Mouse (Mus musculus): ENCODE measurements around the gene Pde10a. TPM values are rescaled to one million over a fixed set of nuclear protein-coding genes. Genes with fewer than 3 reads are reported as not detected.
A peak's percentile ranks its signal among the peaks of the same experiment; 100 is the strongest.
"Not testable (repeated sequence)": the region's sequence is repeated elsewhere in the genome, so short reads cannot be mapped to it uniquely, and the experiment has no call there.

Pde10a gene
- total RNA-seq, 1 experiment from 2014 or later, result 16.1 TPM

DNA sequence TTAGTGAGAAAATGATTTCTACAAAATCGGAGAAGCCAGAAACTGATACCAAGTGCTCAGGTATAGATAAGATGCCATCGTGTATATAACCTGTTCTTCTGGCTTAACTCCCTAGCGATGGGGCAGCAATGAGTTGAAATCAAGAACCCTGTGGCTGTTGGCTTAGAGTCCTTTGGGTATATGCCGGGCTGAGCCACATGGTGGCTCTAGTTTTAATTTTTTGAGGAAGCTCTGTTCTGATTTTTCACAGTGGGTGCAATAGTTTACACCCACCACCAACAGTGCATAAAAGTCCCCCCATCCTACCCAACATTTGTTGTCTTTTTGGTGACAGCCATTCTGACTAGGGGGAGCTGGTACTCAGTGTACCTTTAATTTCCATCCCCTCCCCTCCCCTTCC lies 112.0 kb downstream of the Pde10a start:
- no peak for ATAC-seq (replicated peaks; ENCODE audit: low read depth, poor library complexity, severe bottlenecking)

DNA sequence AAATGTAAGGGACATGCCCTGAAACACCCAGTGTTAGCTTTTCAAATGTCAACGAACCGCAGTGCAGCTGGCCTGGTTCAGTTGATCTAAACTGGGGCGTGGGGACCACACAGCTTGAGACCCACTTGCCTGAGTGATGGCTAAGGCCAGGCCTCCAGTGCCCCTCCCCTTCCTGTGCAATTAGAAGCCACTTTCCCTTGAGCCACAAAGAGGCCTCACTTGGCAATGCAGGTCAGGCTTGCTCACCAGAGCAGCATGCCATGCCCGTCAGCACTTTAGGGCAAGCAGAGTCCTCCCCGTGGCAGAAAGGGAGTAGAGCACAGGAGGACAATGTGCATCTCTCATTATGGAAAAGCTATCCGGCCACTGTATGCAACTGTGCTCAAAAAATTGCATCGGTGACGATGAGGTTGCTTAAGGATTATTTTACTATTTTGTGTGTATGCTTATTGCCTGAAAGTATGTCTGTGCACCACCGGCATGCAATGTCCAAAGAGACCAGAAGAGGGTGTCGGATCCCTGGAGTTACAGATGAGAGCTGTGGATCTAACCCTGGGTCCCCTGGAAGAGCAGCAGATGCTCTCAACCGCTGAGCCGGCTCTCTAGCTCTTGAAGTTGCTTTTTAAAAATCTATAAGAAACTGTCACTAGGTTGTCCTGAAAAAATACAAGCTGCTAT lies 114.7 kb downstream of the Pde10a start:
- ATAC-seq (replicated peaks; ENCODE audit: low read depth, poor library complexity, severe bottlenecking), result no peak

DNA sequence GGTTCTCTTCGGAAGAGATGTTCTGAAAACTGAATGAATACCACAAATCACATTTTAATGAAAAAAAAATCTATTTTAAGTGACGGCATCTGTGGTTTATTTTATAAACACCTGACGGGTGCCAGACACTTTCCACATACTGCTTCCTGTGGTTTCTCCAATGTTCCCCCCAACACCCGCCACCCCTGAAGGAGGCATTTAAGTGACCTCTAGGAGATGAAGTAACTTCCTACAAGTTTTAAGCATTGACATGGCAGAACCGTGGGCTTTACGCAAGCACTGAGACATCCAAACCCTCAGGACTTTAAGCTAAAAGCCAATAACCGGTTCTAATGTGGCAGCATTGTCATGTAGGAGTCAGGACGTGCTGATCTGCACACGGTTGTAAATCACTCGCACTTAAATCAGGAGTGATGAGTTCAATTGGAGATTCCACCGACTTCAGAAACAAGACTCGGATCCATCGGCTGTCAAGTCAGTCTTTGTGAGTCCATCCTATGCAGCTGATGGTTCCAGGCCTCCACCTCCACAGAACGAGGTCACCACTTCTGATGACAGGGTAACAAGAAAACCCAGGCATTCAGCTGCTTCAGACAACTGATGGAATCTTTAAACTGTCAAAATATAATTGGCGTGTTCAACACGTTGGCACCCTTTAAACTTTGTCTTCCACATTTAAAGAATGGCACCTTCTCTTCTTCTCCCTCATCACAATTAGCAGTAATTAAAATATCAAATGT lies 115.7 kb downstream of the Pde10a start:
- peak; percentile 68 for ATAC-seq (replicated peaks; ENCODE audit: low read depth, poor library complexity, severe bottlenecking)

DNA sequence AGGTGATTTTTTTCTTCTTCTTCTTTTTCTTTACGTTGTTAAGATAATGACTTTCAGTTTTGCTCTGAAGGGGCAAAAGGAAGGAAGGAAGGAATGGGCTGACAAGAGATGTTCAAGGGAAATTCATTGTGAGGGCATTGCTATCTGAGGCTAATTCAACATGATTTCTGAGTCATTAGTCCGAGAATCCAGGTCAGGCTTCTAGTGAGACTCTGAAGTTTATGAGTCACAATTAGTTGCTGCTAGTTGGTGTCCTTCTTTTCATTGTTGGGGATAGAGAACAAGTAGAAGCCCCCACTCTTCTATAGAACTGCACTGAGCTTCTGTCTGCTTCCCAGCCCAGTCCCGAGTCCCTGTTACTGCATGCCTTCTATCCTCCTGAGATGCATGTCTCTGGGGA lies 116.3 kb downstream of the Pde10a start:
- no peak for ATAC-seq (replicated peaks; ENCODE audit: low read depth, poor library complexity, severe bottlenecking)

DNA sequence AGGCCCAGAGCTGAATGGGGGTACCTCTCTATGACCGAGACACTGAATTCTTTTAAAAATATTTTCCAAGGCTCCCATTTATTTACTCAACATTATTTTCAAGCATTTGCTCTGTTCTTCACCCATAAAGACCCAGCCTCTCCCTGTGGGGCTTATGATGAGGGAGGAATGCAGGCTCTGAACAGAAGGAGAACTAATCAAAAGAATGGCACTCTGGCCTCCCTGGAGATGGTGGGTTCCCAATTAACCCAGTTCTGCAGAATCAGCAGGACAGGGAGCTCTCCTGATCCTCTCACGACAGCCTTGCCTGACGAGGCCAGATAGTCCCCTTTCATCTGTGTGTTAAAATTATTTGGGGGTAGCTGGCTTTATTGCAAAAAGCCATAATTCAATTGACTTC lies 117.2 kb downstream of the Pde10a start:
- no peak for ATAC-seq (replicated peaks; ENCODE audit: low read depth, poor library complexity, severe bottlenecking)

DNA sequence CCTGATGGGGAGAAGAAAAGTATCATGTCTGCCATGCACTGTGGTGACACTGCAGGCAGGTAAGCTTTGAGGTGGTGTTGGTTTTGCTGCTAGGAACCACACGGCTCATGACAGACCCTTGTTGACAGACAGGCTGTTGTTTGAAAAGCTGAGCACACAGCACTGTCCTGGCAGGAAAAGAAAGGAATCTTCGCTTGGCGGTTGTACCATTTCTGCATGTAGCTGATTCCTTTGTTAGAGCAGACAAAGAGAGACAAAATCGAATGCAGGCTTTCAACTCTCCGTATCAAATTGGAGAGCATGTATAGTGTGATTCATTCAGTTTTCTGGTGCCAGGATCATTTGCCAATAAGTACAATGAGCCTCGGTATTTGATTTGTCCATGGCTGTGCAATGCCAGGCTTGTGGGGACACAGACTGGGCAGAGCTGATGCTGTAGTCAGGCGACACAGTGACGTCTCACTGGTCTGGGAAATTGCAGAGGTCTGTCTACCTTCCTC lies 122.2 kb downstream of the Pde10a start:
- no peak for ATAC-seq (replicated peaks; ENCODE audit: low read depth, poor library complexity, severe bottlenecking)

DNA sequence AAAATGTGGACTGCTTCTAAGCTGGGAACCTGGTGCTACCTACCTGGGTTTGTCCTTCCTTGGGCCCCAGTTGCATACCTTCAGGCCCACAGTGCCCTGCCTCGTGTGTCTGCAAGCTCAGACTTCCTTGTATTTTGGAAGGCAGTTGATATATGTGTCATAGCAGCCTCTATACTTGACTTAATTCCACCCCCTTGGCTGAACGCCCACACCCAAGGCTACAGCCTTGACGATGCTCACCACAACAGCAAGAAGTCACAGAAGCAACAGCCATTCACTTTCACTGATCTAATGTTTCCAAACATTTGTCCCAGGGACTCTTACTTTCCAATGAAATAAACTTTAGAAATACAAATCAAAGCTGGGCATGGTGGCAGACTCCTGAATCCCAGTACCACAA lies 123.1 kb downstream of the Pde10a start:
- ATAC-seq (replicated peaks; ENCODE audit: low read depth, poor library complexity, severe bottlenecking), result no peak

DNA sequence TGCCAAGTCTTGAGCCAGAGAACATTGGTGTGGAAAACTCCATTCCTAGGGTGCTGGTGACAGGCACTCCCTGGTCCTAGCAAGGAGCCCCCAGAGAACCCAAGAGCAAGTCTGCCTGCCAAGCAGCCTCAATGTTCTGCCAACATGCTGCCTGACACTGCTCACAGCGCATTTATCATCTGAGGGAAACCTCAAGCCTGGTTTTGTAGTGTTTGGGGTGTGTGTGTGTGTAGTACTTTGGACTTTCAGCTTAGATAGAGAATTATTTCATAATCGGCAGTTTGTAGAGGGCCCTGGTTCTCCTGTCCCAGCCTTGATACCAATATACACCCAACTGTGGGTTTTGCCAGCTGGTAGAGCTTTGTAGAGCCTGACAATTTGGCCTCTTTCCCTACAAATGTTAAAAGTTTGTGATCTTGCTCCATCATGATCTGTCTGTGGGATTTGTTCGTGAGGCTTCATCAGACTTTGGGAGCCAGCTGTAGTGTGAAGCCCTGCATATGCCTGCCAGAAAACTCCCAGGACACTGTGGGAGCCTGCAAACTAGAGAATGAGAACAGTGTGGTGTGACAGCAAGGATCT lies 127.6 kb downstream of the Pde10a start:
- no peak for ATAC-seq (replicated peaks; ENCODE audit: low read depth, poor library complexity, severe bottlenecking)

DNA sequence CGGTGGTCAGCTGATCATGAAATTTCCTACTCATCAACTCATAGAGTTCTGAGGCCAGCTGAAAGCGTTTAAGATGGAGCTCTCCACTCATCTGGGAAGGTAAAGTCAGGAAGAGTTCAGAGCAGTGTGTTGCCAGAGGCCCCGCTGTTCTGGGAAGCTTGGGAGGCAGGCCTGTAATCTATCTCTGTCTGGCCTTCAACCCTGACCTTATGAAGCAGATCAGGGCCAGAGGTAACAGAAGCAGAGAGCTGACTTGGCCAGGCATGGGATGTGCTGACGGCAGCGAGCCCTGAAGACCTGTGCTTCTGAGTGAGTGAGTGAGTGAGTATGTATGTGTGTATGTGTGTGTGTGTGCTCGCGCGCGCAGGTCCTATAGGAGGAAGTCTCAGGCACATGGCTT lies 132.5 kb downstream of the Pde10a start:
- no peak for ATAC-seq (replicated peaks; ENCODE audit: low read depth, poor library complexity, severe bottlenecking)

DNA sequence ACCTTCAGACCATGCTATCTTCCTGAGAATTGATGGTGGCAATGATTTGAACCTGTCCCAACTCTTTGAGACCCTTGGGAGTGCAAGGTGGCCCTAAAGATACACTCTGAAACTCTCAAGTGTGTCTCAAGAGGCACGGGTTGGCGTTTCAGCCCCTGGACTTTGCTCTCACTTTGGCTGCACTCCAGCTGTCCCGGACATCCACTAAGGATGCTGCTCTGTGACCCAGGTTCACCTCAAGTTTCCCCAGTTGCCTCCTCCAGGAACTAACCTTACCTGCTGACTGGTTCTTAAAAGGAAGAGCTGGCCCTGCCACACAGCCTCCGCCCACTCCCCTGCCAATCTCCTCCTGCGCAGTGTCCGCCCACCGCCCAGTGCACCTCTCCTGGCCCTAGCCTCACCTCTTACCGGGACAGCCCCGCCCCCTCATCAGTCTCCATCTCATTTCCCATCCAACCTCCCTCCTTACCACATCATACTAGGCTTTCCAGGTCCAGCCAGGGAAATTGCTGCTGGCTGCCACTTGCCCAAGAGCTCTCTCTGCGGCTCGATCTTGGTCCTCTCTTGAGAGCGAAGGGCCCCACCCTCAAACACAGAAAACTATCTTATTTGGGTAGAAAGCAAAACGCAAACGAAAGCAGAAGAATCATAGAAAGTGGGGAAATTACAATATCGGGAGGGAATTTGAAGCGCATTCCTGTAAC lies 133.7 kb downstream of the Pde10a start:
- no peak for ATAC-seq (replicated peaks; ENCODE audit: low read depth, poor library complexity, severe bottlenecking)

DNA sequence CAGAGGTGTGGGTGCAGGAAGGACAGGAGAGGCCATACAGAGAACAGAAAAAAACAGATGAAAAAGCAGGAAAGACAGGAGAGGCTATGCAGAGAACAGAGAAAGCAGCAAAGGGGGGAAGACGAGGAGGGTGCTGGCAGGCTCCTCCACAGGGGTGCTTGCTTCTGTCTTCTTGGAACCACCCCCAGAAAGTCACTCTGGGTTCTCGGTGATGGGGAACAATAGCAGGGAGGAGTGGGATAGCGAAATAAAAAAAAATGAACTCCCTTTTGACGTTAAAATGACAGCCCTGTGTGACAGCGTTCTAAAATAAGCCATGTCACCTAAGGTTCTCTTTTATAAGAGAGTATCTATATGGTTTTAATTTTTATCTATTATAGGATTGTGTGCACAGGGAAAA lies 141.7 kb downstream of the Pde10a start:
- no peak for ATAC-seq (replicated peaks; ENCODE audit: low read depth, poor library complexity, severe bottlenecking)

DNA sequence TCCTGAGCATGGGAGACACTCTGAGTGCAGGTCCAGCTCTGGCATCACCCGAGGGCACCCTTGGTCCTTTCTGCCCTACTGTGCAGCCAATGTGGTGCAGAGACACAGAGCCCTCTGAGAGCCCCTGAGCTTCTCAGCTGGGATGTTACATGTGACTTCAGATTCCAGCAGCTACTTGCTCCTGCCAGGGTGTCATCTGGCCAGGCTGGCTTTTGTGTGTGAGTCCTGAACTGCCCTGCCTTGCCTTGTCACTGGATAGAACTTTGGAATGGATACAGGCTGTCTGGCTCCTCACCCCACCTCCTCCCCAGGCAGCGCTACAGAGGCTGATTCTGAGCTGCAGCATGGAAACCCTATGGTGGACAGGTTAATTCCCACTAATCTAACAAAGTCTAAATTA lies 149.5 kb downstream of the Pde10a start:
- no peak for ATAC-seq (replicated peaks; ENCODE audit: low read depth, poor library complexity, severe bottlenecking)

DNA sequence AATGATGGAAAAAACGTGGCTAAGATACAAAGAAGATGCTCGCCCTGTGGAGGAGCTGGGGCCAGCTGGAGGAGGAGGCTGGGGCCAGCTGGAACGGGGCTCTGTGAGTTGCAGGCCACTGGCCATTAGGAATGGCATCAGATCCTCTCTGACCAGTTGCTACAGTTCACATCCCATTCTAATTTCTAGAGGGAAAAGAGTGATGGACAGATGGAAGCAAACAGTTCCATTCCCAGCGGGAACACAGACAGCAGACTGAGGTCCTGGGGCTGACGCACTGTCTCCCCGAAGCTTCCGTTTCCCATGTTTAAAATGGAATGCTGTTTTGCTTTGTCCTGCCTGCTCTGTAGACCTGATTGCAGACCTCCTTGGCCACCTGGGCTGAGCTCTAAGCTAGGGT lies 161.2 kb downstream of the Pde10a start:
- ATAC-seq (replicated peaks; ENCODE audit: low read depth, poor library complexity, severe bottlenecking), result no peak

DNA sequence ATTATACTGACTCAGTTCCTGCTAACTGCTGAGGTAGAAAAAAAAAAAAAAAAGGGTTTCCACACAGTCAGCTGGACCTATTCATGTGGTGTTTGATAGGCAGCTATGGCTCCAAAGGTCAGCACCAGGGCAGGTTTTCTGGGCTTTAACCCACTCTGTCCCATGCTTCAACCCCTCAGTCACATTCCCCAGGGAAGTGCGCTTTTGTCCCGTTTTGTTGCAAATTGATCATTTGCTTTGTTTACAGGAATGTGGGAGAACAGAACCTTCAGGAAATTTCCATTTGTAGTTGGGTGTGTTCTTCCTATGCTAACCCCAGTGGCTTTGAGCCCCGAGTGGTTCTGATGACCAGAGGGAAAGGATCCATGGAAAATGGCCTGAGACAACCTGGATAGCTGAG lies 162.9 kb downstream of the Pde10a start:
- no peak for ATAC-seq (replicated peaks; ENCODE audit: low read depth, poor library complexity, severe bottlenecking)

DNA sequence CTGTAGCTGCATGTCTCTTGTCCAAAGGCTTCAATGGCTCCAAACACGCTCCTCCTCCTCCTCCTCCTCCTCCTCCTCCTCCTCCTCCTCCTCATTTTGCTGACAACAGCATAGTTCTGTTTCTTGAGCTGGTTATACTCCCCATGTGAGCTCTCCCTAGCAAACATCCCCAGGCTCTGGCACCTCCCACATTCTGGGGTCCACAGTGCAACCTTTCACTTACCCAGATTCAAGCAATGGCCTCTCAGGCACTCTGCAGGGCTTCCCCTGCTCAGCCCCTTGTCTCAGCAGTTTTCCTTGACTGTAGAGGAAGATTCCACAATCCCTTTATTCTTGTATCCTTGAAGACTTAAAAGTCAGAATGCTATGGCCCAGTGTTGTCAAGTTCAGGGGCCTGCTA lies 173.1 kb downstream of the Pde10a start:
- ATAC-seq (replicated peaks; ENCODE audit: low read depth, poor library complexity, severe bottlenecking), result no peak

DNA sequence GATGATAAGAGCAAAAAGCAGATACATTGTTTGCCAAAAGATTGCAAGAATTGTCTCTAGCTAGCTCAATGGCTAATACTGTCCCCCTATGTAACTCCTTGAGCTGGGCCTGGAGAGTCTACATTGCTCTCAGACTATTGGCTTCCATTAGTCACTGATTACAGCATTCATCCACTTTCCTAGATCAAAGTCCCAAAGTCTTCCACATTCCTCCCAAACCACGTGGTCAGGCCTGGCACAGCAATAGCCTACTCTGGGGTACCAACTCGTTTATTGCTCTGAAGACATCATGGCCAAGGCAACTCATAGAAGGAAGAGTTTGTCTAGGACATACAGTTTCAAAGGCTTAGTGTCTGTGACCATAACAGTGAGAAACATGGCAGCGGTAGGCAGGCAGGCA lies 173.6 kb downstream of the Pde10a start:
- ATAC-seq (replicated peaks; ENCODE audit: low read depth, poor library complexity, severe bottlenecking), result no peak

DNA sequence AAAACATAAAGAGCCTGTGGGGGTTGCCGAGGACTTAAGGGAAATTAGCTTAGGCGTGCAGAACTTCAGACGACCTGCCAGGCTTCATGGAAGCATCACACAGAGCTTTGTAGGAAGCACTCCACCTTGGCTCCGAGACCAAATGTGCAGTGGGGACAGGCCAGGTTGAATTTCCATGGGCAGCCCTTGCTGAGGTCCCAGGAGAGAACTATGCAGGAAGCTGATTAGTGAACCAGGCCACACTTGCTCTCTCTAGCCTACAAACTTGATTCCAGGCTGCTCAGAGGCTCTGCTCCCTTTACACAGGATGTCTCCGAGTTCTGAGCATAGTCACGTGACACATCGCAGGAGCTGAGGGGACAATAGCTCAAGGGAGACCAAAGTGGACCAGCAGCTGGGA lies 175.9 kb downstream of the Pde10a start:
- ATAC-seq (replicated peaks; ENCODE audit: low read depth, poor library complexity, severe bottlenecking), result no peak

DNA sequence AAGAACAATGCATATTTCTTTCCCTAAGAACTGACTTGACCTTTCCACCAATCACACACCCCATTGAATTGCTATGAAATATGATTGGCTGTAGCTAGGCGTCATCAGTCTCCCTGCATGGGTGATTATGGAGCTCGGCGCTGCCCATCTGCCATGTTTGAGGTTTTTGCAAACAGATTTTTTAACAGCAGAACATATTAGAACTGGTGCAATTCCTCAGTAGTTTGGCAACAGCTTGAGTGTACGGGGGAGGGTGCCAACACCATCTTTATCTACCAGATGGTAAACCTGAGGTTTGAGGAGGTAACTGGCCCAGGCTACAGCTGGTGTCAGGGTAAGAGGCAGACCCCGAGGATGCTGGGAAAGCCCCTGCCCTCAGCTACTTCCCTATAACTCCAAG lies 177.3 kb downstream of the Pde10a start:
- no peak for ATAC-seq (replicated peaks; ENCODE audit: low read depth, poor library complexity, severe bottlenecking)

DNA sequence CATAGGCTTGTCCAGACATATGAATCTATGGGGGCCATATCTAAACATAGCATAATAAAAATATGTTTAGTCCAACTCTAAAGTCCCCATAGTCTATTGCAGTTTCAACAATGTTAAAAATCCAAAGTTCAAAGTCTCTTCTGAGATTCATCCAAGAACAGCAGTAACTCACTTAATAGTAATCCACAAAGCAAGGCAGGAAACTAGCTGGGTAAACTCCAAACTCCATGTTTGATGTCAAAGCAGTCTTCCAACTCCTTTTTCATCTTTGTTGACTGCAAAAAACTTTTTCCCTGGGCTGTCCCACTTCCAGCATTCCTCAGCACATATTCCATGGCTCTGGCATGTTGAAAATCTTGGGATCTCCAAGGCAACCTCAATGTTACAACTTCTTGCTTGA lies 182.8 kb downstream of the Pde10a start:
- ATAC-seq (replicated peaks; ENCODE audit: low read depth, poor library complexity, severe bottlenecking), result no peak

DNA sequence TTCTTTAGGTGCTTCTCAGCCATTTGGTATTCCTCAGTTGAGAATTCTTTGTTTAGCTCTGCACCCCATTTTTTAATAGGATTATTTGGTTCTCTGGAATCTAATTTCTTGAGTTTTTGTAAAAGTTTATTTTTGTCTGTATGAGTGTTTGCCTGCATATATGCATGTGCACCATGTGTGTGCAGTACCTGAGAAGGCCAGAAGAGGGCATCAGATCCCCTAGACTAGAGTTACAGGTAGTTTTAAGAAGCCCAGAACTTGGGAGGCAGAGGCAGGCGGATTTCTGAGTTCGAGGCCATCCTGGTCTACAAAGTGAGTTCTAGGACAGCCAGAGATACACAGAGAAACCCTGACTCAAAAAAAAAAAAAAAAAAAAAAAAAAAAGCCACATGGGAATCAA lies 187.6 kb downstream of the Pde10a start:
- ATAC-seq (replicated peaks; ENCODE audit: low read depth, poor library complexity, severe bottlenecking), result not testable (repeated sequence)

DNA sequence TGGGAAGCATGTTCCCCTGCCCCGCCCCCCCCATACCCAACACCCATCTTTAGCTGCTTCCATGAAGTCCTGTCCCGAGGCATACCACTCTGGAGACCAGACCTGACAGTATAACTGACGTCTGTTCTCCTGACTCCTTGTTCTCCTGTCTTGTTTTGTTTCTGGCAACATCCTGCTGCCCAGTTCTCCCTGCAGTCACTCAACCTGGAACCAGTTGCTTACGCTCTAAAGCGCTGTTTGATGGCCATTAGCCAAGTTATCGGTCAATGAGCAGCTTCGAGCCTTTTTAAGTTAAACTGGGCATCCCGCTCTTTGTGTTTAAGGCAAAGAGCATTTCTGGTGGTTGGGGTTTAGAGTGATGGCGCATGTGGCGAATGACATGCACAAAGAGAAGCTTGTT lies 195.8 kb downstream of the Pde10a start:
- no peak for ATAC-seq (replicated peaks; ENCODE audit: low read depth, poor library complexity, severe bottlenecking)

Data from common myeloid progenitor, adult 5-6 weeks (primary cell).